Mouse (Mus musculus) CH12.LX (cell line): ENCODE data around the gene Plp1.

Experiments used
- CTCF ChIP-seq, 2 experiments: IDR thresholded peaks in 1 of 2; conservative IDR thresholded peaks in 1 of 2; 2 replicates each; pipeline ENCODE4 v1.5.1; 2011 to 2012; ENCODE audit warnings: low read depth in 2 of 2, low read length in 2 of 2, improper control_type of control experiment in 1 of 2, inconsistent platforms in 1 of 2, mild to moderate bottlenecking in 1 of 2, moderate library complexity in 1 of 2
- HCFC1 ChIP-seq: IDR thresholded peaks from 2 replicates; pipeline ENCODE4 v1.6.1; 2012; ENCODE audit warnings: low read depth, mild to moderate bottlenecking, inconsistent platforms, low read length, improper control_type of control experiment
- MEF2A ChIP-seq: IDR thresholded peaks from 2 replicates; pipeline ENCODE4 v1.6.1; 2014; ENCODE audit warnings: low read depth, mild to moderate bottlenecking, inconsistent platforms, low read length, improper control_type of control experiment, borderline replicate concordance

- TF ChIP-seq CTCF (conservative IDR thresholded peaks at IDR 0.05 in 1 of 2, IDR thresholded peaks at IDR 0.05 in 1 of 2; ENCODE audit: low read depth in 2 of 2, low read length in 2 of 2) (no peak), HCFC1 (no peak), MEF2A (no peak)
These were observed at the start of gene Plp1 for GRCm38 (mm10) chrX:136822371-136822770.
